Mouse (Mus musculus) limb, embryonic 13.5 days (tissue): ENCODE measurements around the gene Olfr1122. TPM values are rescaled to one million over a fixed set of nuclear protein-coding genes. Genes with fewer than 3 reads are reported as not detected.

Source experiments
- polyA plus RNA-seq: library from polyadenylated mRNA; unstranded; fragments of >200 nt; fragmentation: Nextera tagmentation; extraction: Ambion mirVana; gene quantifications from 2 replicates; pipeline ENCODE4 v1.2.1, GENCODE M21; 2015

The Olfr1122 gene
- polyA plus RNA-seq, 1 experiment from 2014 or later: not detected

Other genes starting within 250 kb of the Olfr1122 start
- not detected in 2 replicates for gene Olfr1110, start 245.5 kb upstream of the Olfr1122 start, polyA plus RNA-seq
- gene Olfr1111, start 233.2 kb upstream of the Olfr1122 start, polyA plus RNA-seq: not detected in 2 replicates
- gene Olfr1112, start 198.1 kb upstream of the Olfr1122 start, polyA plus RNA-seq: not detected in 2 replicates
- not detected in 2 replicates for gene Olfr1113, start 176.9 kb upstream of the Olfr1122 start, polyA plus RNA-seq
- gene Olfr1115, start 137.8 kb upstream of the Olfr1122 start, polyA plus RNA-seq: not detected in 2 replicates
- not detected in 2 replicates for gene Olfr1116, start 118.3 kb upstream of the Olfr1122 start, polyA plus RNA-seq
- not detected in 2 replicates for gene Olfr1118, start 78.3 kb upstream of the Olfr1122 start, polyA plus RNA-seq
- not detected in 2 replicates for gene Olfr1120, start 31.0 kb upstream of the Olfr1122 start, polyA plus RNA-seq
- not detected in 2 replicates for gene Olfr1121, start 16.0 kb upstream of the Olfr1122 start, polyA plus RNA-seq
- not detected in 2 replicates for gene Olfr1123, start 30.8 kb downstream of the Olfr1122 start, polyA plus RNA-seq
- gene Olfr1124, start 44.4 kb downstream of the Olfr1122 start, polyA plus RNA-seq: 0.05 and 0.13 TPM in 2 replicates
- not detected in 2 replicates for gene Olfr1126, start 68.1 kb downstream of the Olfr1122 start, polyA plus RNA-seq
- not detected in 2 replicates for gene Pramel7, start 111.2 kb downstream of the Olfr1122 start, polyA plus RNA-seq
- not detected in 2 replicates for gene Pramel6, start 120.7 kb downstream of the Olfr1122 start, polyA plus RNA-seq
- not detected in 2 replicates for gene Olfr153, start 145.9 kb downstream of the Olfr1122 start, polyA plus RNA-seq
- not detected in 2 replicates for gene Olfr1128, start 159.7 kb downstream of the Olfr1122 start, polyA plus RNA-seq
- gene Olfr1129, start 188.1 kb downstream of the Olfr1122 start, polyA plus RNA-seq: not detected in 2 replicates
- not detected in 2 replicates for gene Olfr1130, start 220.4 kb downstream of the Olfr1122 start, polyA plus RNA-seq
- not detected in 2 replicates for gene Olfr1131, start 241.3 kb downstream of the Olfr1122 start, polyA plus RNA-seq